Mouse (Mus musculus) c-Kit-positive CD71-positive TER-119-negative erythroid progenitor cells, embryonic 14.5 days (primary cell): ENCODE data around the gene Sh2d7.

Experiments used
- DNase-seq: peaks from one replicate; pipeline ENCODE4 v3.0.0-alpha.2; 2013; ENCODE audit warnings: low read depth

Gene Sh2d7

GRCm38 (mm10) chr9:54538684-54539083 is at the start of gene Sh2d7:
Gene Sh2d7, plus strand, starts transcription at chr9:54538984.
- no peak for DNase-seq

DNA sequence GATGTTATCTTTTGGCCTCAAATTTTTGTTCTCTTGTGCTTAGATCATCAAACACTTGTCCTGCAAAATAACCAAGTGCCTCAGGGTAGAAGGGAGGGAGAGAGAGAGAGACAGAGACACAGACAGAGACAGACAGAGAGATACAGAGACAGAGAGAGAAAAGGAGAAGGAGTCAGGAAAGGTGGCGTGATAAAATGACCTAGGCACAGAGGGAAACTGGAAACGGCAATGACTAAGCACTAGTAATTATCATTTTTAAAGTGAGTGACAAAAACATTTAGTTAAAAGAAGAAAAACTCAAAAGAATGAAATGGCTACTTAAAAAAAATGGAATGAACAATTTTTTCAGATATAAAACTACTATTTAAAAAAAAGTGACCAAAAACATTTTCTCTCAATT is 49.2 kb upstream of the Sh2d7 start:
- DNase-seq, result no peak

DNA sequence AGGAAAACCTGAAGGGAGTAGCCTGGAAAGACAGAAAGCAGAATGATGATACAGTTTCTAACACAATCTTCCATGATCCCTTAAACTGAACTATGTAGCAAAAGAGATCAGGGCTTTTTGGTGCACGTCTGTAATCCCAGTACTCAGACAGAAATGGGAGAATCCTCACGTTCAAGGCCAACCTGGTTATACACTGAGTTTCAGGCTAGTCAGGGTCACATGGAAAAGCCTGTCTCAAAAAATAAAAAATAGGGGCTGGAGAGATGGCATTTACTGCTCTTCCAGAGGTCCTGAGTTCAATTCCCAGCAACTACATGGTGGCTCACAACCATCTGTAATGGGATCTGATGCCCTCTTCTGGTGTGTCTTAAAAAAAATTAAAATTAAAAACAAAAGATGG is 48.4 kb upstream of the Sh2d7 start:
- DNase-seq, result no peak

DNA sequence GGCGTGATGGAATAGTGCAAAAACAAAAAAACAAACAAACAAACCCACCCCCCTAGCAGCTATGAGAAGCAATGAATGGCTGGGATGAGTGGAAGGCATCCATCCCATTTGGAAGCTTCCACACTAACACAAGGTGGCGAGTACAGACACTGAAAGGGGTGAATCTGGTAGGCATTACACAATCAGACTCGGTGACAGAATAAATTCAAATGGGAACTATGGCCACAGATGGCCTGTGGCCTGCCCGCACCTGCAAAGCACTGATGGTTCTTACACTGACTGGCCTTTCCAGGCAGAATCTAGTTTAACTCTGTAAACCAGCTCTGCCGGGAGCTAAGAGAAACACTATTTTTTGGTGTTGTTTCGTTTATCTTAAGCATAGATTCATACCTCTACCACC is 39.5 kb upstream of the Sh2d7 start:
- no peak for DNase-seq

DNA sequence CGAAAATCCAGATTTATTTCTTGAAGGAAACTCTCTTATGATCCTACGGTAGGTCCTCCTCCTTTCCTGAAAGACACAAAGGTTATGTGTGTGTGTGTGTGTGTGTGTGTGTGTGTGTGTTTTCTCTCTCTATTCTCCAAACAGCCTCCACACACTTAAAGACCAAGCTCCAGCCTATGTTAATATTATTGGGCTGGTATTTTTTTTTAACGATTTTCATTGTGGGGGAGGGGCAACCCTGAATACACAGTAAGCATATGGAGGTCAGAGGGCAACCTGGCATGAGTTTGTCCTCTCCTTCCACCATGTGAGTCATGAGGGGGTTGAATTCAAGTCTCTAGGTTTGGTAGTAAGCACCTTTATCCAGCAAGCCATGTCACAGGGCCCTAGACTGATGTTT is 39.0 kb upstream of the Sh2d7 start:
- no peak for DNase-seq

DNA sequence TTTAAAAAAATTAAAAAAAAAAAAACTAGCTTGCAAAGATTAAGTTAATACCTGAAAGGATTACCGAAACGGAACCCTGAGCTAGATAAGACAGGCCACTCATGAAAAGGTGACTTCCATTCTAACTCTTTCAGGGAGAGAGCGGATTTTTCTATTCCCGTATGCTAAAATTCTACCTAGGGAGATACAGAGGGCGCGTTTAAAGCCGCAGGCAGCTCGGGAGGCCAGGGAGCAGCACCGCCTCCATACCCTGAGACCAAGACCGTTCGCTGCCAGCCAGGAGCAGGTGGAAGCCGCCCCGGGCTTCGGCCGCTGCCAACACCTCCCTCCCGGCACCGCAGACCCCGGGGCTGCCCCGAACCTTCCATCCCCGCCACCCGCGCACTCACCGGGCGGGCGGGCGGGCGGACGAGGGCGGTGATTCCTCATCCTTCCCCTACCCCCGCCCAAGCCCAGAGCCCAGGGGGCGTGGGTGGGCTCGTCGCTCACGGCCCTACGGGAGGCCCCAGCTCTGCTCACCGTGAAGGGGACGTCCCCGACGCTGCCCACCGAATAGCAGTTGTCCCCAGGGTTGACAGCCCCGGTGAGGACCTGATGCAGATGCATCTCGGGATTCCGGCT is 37.8 kb upstream of the Sh2d7 start:
- no peak for DNase-seq

GRCm38 (mm10) chr9:54501453-54502110 is 37.2 kb upstream of the Sh2d7 start, which contains the start of gene Dmxl2:
Gene Dmxl2, minus strand, starts transcription at chr9:54501626.
- DNase-seq, result peak; percentile 56

DNA sequence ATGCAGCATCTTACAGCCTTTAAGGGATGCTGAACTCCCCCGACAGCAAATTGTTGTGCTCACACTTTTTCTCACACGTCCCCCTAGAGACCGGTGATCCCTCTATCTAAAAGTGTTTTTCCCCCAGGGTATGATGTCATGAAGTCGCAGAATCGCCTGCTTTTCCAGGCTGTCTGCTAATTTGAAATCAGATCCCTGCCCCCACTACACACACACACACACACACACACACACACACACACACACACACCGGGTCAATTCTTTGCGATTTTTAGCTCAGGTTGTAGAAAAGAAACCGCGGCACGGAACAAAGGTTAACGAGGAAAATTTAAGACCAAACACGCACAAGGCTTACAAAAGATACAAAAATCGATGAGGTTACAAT is 36.7 kb upstream of the Sh2d7 start:
- no peak for DNase-seq

DNA sequence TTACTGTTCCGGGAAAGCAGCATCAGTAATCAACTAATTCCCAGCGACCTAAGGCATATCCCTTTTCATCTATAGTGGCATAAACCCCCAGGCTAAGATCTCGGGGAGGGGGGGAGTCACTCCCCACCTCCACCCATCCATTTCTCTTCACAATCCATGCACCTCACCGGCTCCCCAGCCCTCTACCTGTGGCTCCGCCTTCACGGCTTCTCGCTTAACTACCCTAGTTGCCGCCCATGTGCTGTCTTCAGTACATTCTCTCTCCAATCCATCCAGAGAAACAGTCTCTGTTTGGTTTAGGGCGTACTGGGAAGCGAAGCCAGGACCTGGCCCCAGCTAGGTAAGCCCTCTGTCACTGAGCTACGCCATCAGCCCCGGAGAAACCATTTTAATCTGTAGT is 35.9 kb upstream of the Sh2d7 start:
- no peak for DNase-seq

- DNase-seq, result no peak
These were observed 22.8 kb upstream of the Sh2d7 start for GRCm38 (mm10) chr9:54515991-54516390.

DNA sequence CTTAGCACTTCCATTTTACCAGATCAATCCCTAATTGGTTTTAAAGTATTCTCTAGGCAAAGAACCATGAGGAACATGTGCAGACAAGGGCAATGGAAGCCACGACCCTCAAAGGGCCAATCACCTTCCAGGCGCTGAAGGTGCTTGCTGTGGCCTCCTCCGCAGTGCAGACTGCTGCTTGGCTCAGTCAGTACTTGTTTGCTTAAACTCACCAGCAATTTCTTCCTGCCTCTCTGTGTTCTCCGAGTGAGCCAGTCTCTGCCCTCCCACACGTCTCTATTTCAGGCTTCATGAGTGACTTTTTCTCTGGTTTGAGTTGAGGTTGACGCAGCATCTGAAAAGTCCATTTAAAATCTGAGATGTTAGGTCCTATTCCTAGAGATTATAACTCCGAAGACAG is 19.9 kb upstream of the Sh2d7 start:
- DNase-seq, result no peak

DNA sequence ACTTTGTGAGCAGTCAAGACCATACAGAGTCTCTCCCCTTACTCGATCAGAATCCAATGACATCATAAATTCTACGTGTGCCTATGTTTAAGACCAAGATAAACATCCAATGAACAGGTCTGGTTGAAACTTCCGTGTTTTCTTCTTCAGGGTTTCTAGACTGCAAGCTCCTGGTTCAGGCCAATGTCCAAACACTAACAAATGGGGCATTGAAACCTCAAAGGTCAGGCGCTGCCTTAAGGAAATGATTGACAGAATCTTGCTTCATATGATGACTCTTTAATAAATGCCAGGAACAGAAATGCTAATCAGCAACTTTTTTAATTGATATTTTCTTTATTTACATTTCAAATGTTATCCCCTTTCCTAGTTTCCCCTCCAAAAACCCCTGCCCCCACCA is 18.5 kb upstream of the Sh2d7 start:
- DNase-seq, result no peak

DNA sequence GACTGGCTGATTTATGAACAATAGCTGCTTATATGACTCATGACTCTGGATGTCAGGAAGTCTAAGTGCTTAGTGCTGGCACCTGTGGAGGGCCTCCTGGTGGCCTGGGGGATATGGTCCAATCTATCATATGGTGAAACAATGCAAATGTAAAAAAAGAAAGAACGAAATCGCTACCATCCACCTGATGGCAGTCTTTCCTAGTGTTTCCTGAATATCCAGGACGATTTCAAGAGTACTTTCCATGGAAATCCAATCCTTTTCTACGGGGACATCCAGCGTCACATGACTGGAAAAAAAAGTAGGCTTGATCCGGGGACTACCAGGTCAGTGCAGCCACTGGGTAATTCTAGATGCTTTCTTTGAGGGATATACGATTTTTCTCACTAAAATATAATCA is 11.1 kb upstream of the Sh2d7 start:
- no peak for DNase-seq

GRCm38 (mm10) chr9:54529950-54530349 is 8.8 kb upstream of the Sh2d7 start:
- DNase-seq, result no peak

DNA sequence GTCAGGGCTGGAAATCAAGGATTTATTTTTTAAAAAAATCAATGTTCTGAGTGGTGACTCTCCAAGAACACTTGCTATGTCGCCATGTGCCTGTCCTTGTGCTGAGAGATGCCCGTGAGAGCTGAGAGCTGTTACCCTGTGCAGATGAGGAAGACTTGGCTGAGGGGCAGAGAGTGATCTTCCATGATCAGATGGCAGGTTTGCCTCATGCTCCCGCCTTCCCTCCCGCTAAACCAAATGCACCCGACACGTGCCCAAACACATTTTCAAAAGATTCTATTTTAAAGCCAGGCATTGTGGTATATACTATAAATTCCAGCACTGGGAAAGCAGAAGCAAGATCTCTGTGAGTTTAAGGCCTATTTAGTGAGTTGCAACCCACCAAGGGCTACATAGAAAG is 7.9 kb upstream of the Sh2d7 start:
- no peak for DNase-seq

DNA sequence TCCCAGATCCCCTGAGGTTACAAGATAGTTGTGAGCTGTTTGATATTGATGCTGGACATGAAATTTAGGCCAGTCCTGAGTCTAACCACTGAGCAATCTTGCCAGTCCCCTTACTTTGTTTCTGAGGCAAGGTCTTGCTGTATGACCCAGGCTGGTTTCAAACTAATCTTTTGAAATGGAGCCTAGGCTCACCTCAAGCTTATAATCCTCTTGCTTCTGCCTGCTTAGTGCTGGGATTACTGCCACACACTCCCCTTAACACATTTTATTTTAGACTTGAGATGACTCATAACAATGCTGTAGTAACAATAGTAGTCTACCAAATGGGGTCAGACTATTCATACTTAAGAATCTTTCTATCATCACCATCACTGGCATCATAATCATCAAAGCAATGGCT is 7.4 kb upstream of the Sh2d7 start:
- no peak for DNase-seq

GRCm38 (mm10) chr9:54532926-54533325 is 5.9 kb upstream of the Sh2d7 start:
- no peak for DNase-seq

DNA sequence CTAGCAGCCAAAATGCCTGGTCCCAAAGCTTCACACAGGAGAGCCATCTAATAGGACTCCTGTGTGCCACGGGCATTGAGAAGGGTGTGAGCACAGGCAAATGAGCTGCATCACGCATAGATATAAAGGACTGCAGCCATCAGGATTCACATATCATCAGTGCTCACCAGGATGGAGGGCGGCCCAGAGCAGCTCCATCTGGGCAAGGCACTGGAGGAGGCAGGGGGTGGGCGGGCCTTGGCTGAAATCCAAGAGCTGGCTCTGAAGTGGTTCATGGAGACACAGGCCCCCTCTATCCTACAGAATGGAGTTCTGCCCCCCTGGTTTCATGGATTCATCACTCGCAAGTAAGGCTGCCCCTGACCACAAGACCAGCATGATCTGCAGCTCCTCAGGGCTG is 4.8 kb upstream of the Sh2d7 start:
- no peak for DNase-seq

GRCm38 (mm10) chr9:54536236-54536635 is 2.5 kb upstream of the Sh2d7 start:
- no peak for DNase-seq

GRCm38 (mm10) chr9:54537030-54537429 is 1.8 kb upstream of the Sh2d7 start:
- DNase-seq, result no peak

GRCm38 (mm10) chr9:54537480-54537879 is 1.3 kb upstream of the Sh2d7 start:
- DNase-seq, result no peak

GRCm38 (mm10) chr9:54538244-54538643 is 540 bp upstream of the Sh2d7 start:
- no peak for DNase-seq

- DNase-seq, result no peak
These were observed 2.0 kb downstream of the Sh2d7 start for GRCm38 (mm10) chr9:54540801-54541200.
